Mouse (Mus musculus): ENCODE measurements around the gene Fastkd1. TPM values are rescaled to one million over a fixed set of nuclear protein-coding genes. Genes with fewer than 3 reads are reported as not detected.
"Not testable (repeated sequence)": the region's sequence is repeated elsewhere in the genome, so short reads cannot be mapped to it uniquely, and the experiment has no call there.

The Fastkd1 gene
- total and polyA plus RNA-seq, 3 experiments = 9.8 to 15.7 TPM; not detected in 1

DNA sequence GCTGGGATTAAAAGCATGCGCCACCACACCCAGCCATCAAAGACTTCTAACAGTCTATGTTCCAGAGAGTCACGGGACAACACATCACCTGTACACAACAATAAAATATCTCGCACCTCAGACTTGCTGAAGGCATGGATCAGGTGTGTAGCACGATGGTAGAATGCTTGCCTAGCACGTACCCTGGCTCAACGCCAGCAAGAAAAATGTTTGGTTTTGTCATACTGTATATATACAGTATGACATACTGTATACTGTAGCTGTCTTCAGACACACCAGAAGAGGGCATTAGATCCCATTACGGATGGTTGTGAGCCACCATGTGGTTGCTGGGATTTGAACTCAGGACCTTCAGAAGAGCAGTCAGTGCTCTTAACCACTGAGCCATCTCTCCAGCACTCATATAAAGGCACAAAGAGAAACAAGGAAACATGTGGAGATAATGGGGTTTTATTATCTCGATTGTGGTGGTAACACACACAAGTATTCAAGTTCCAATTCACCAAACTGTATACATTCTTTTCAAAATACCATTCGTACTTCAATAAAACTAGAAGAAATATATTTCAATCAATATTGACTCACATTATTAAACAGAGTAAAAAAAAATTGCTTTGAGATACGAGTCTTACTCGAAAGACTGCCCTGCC is 68.2 kb downstream of the Fastkd1 start:
- H3K4me1 ChIP-seq (ENCODE audit: control insufficient read depth in 1 of 2, insufficient read depth in 2 of 2, low read length in 2 of 2) = peaks cover 0 to 4% of the 10 kb centered on the region in 2 experiments; a peak in 2 of 4 replicates
- no peaks in the 10 kb centered on the region for H3K27me3 ChIP-seq (ENCODE audit: control insufficient read depth in 1 of 2, insufficient read depth in 2 of 2, low read length in 2 of 2)
- TF ChIP-seq SMC3 (IDR thresholded peaks at IDR 0.05; ENCODE audit: low read depth, low read length) = no peak
- no peak for TF ChIP-seq CTCF (IDR thresholded peaks at IDR 0.05 in 2 of 3, conservative IDR thresholded peaks at IDR 0.05 in 1 of 3; ENCODE audit: control insufficient read depth in 1 of 3, insufficient read depth in 1 of 3, low read depth in 2 of 3, low read length in 3 of 3, poor library complexity in 1 of 3, severe bottlenecking in 1 of 3)
- TF ChIP-seq BHLHE40 (IDR thresholded peaks at IDR 0.05; ENCODE audit: borderline replicate concordance, low read depth, low read length) = no peak
- TF ChIP-seq GABPA (IDR thresholded peaks at IDR 0.05; ENCODE audit: low read depth, low read length) = no peak
- no peak for TF ChIP-seq ZNF384 (IDR thresholded peaks at IDR 0.05; ENCODE audit: low read depth, low read length)
- peak; percentile 40; the same call in 1 of the 2 replicates for TF ChIP-seq ELF1 (IDR thresholded peaks at IDR 0.05; ENCODE audit: low read depth, low read length)
- peak; percentile 58; the same call in 1 of the 2 replicates for TF ChIP-seq MAFK (IDR thresholded peaks at IDR 0.05; ENCODE audit: borderline replicate concordance, low read depth, low read length)
- TF ChIP-seq MAZ (IDR thresholded peaks at IDR 0.05; ENCODE audit: low read depth, low read length) = no peak
- TF ChIP-seq POLR2A (IDR thresholded peaks at IDR 0.05; ENCODE audit: control insufficient read depth in 1 of 2, insufficient read depth in 1 of 2, low read depth in 1 of 2, low read length in 2 of 2, poor library complexity in 1 of 2) = no peak
- peak; percentile 93 for TF ChIP-seq TBP (IDR thresholded peaks at IDR 0.05; ENCODE audit: low read depth, low read length)
- peak; percentile 52; the same call in 1 of the 2 replicates for TF ChIP-seq GATA1 (IDR thresholded peaks at IDR 0.05; ENCODE audit: low read depth, low read length)
- no peak for TF ChIP-seq RAD21 (IDR thresholded peaks at IDR 0.05; ENCODE audit: low read depth, low read length)
- H3K9ac ChIP-seq (ENCODE audit: control insufficient read depth, low read depth, low read length, poor library complexity, severe bottlenecking) = no peak overlapping the region
- no peaks in the 10 kb centered on the region for H3K9me3 ChIP-seq (replicated peaks; ENCODE audit: insufficient read depth, low read length)
- H3K27ac ChIP-seq (ENCODE audit: control insufficient read depth, low read depth, low read length) = no peak overlapping the region
- no peaks in the 10 kb centered on the region; a peak in 1 of 4 replicates for H3K36me3 ChIP-seq (ENCODE audit: control insufficient read depth in 1 of 2, insufficient read depth in 2 of 2, low read length in 2 of 2)
- peak overlapping the region in 1 of 2 experiments; percentile 33; a peak in 1 of 4 replicates for H3K4me3 ChIP-seq (ENCODE audit: control insufficient read depth in 1 of 2, insufficient read depth in 1 of 2, low read depth in 2 of 2, low read length in 2 of 2)
- DNase-seq (ENCODE audit: low read depth, low spot score) = peak; percentile 61
- no peaks in the 10 kb centered on the region; the same call in 1 of the 2 replicates for H3K79me2 ChIP-seq (ENCODE audit: control insufficient read depth, insufficient read depth, low read length, poor library complexity)

DNA sequence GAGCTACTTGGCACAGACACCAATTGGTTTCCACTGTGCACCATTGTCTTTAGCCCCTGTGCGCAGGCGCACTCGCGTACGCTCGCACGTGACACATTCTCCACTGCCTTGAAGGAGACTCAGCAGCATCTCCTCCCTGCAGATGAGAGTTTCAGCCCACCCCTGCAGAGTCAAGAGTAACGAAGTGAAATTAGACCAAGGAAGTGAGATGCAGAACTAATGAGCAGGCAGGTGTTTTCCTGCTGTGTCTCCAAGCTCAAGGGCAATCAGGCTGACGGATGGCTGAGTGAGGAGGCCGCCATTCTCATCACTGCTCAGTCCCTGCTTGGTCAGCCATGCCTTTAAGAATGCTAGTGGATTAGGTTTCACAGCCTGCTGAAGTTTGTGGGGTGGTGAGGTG is 73.2 kb downstream of the Fastkd1 start:
- DNase-seq (ENCODE audit: low read depth, low spot score) = no peak
- TF ChIP-seq MYB (IDR thresholded peaks at IDR 0.05; ENCODE audit: low read depth, low read length) = no peak
- Histone ChIP-seq H3K4me1 (ENCODE audit: control insufficient read depth in 1 of 2, insufficient read depth in 2 of 2, low read length in 2 of 2) (no peaks in the 10 kb centered on the region), H3K4me3 (ENCODE audit: control insufficient read depth in 1 of 2, insufficient read depth in 1 of 2, low read depth in 2 of 2, low read length in 2 of 2) (no peak overlapping the region), H3K9ac (ENCODE audit: control insufficient read depth, low read depth, low read length, poor library complexity, severe bottlenecking) (no peak overlapping the region), H3K9me3 (replicated peaks; ENCODE audit: insufficient read depth, low read length) (no peaks in the 10 kb centered on the region), H3K36me3 (ENCODE audit: control insufficient read depth in 1 of 2, insufficient read depth in 2 of 2, low read length in 2 of 2) (no peaks in the 10 kb centered on the region), H3K27me3 (ENCODE audit: control insufficient read depth in 1 of 2, insufficient read depth in 2 of 2, low read length in 2 of 2) (no peaks in the 10 kb centered on the region), H3K79me2 (ENCODE audit: control insufficient read depth, insufficient read depth, low read length, poor library complexity) (no peaks in the 10 kb centered on the region), H3K27ac (ENCODE audit: control insufficient read depth, low read depth, low read length) (no peak overlapping the region)

DNA sequence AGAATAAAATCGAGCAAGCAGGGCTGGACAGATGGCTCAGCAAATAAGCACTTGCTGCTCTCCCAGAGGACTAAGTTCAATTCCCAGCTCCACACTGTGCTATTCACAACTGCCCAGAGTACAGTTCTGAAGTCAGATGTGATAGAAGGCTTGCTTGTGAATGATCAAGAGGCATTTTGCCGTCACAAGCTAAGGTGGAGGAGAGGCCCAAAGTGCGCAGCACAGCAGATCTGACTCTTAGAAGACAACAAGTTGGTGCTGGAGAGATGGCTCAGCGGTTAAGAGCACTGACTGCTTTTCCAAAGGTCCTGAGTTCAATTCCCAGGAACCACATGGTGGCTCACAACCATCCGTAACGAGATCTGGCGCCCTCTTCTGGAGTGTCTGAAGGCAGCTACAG is 75.3 kb downstream of the Fastkd1 start:
- not testable (repeated sequence) for H3K9ac ChIP-seq (ENCODE audit: control insufficient read depth, low read depth, low read length, poor library complexity, severe bottlenecking)

More for the DNA sequence above, 75.3 kb downstream of the Fastkd1 start:
- not testable (repeated sequence) for H3K4me3 ChIP-seq (ENCODE audit: control insufficient read depth in 1 of 2, insufficient read depth in 1 of 2, low read depth in 2 of 2, low read length in 2 of 2); H3K27me3 ChIP-seq (ENCODE audit: control insufficient read depth in 1 of 2, insufficient read depth in 2 of 2, low read length in 2 of 2); H3K27ac ChIP-seq (ENCODE audit: control insufficient read depth, low read depth, low read length); H3K9me3 ChIP-seq (replicated peaks; ENCODE audit: insufficient read depth, low read length); H3K4me1 ChIP-seq (ENCODE audit: control insufficient read depth in 1 of 2, insufficient read depth in 2 of 2, low read length in 2 of 2); H3K36me3 ChIP-seq (ENCODE audit: control insufficient read depth in 1 of 2, insufficient read depth in 2 of 2, low read length in 2 of 2); DNase-seq (ENCODE audit: low read depth, low spot score); H3K79me2 ChIP-seq (ENCODE audit: control insufficient read depth, insufficient read depth, low read length, poor library complexity)
- TF ChIP-seq TBP (IDR thresholded peaks at IDR 0.05; ENCODE audit: low read depth, low read length) = peak; percentile 50; the same call in 1 of the 2 replicates

Other genes starting within 250 kb of the Fastkd1 start
- gene Lrp2, start 127.5 kb downstream of the Fastkd1 start, total RNA-seq (2012; rRNA removed) = not detected in 2 replicates
- under 1 TPM in 1 of 2 experiments, not detected in 1; 0.01 TPM for gene Lrp2, start 127.5 kb downstream of the Fastkd1 start, polyA plus RNA-seq (2012; ENCODE audit: insufficient read depth in 1 of 2, insufficient read length in 2 of 2, low read depth in 1 of 2, low replicate concordance in 2 of 2, missing spikeins in 1 of 2)
- 5.7 and 6.3 TPM in 2 replicates for gene Bbs5, start 66.3 kb downstream of the Fastkd1 start, total RNA-seq (2012; rRNA removed)
- 1 to 10 TPM in 1 of 2 experiments, not detected in 1; 5.4 TPM for gene Bbs5, start 66.3 kb downstream of the Fastkd1 start, polyA plus RNA-seq (2012; ENCODE audit: insufficient read depth in 1 of 2, insufficient read length in 2 of 2, low read depth in 1 of 2, low replicate concordance in 2 of 2, missing spikeins in 1 of 2)
- 0.10 and 0.12 TPM in 2 replicates for gene Klhl41, start 43.4 kb downstream of the Fastkd1 start, total RNA-seq (2012; rRNA removed)
- under 1 TPM in 1 of 2 experiments, not detected in 1; 0.04 TPM for gene Klhl41, start 43.4 kb downstream of the Fastkd1 start, polyA plus RNA-seq (2012; ENCODE audit: insufficient read depth in 1 of 2, insufficient read length in 2 of 2, low read depth in 1 of 2, low replicate concordance in 2 of 2, missing spikeins in 1 of 2)
- gene Ppig, start 9.0 kb upstream of the Fastkd1 start, total RNA-seq (2012; rRNA removed) = 12.5 and 13.5 TPM in 2 replicates
- gene Ppig, start 9.0 kb upstream of the Fastkd1 start, polyA plus RNA-seq (2012; ENCODE audit: insufficient read depth in 1 of 2, insufficient read length in 2 of 2, low read depth in 1 of 2, low replicate concordance in 2 of 2, missing spikeins in 1 of 2) = 100 to 1,000 TPM; 115 to 132 TPM
- 0.85 and 1.1 TPM in 2 replicates for gene Ccdc173, start 76.1 kb upstream of the Fastkd1 start, total RNA-seq (2012; rRNA removed)
- 1 to 10 TPM in 1 of 2 experiments, not detected in 1; 1.9 TPM for gene Ccdc173, start 76.1 kb upstream of the Fastkd1 start, polyA plus RNA-seq (2012; ENCODE audit: insufficient read depth in 1 of 2, insufficient read length in 2 of 2, low read depth in 1 of 2, low replicate concordance in 2 of 2, missing spikeins in 1 of 2)
- 11.8 and 13.2 TPM in 2 replicates for gene Phospho2, start 76.1 kb upstream of the Fastkd1 start, total RNA-seq (2012; rRNA removed)
- 10 to 100 TPM in 1 of 2 experiments, not detected in 1; 13.2 TPM for gene Phospho2, start 76.1 kb upstream of the Fastkd1 start, polyA plus RNA-seq (2012; ENCODE audit: insufficient read depth in 1 of 2, insufficient read length in 2 of 2, low read depth in 1 of 2, low replicate concordance in 2 of 2, missing spikeins in 1 of 2)
- 24.8 and 27.6 TPM in 2 replicates for gene Klhl23, start 108.4 kb upstream of the Fastkd1 start, total RNA-seq (2012; rRNA removed)
- gene Klhl23, start 108.4 kb upstream of the Fastkd1 start, polyA plus RNA-seq (2012; ENCODE audit: insufficient read depth in 1 of 2, insufficient read length in 2 of 2, low read depth in 1 of 2, low replicate concordance in 2 of 2, missing spikeins in 1 of 2) = 100 to 1,000 TPM in 1 of 2 experiments, 10 to 100 TPM in 1; 31.4 to 238 TPM
- 219 and 221 TPM in 2 replicates for gene Ssb, start 148.0 kb upstream of the Fastkd1 start, total RNA-seq (2012; rRNA removed)
- 1,000 to 10,000 TPM in 1 of 2 experiments, 100 to 1,000 TPM in 1; 357 to 1,377 TPM for gene Ssb, start 148.0 kb upstream of the Fastkd1 start, polyA plus RNA-seq (2012; ENCODE audit: insufficient read depth in 1 of 2, insufficient read length in 2 of 2, low read depth in 1 of 2, low replicate concordance in 2 of 2, missing spikeins in 1 of 2)
- 27.5 and 32.3 TPM in 2 replicates for gene Mettl5, start 172.1 kb upstream of the Fastkd1 start, total RNA-seq (2012; rRNA removed)
- gene Mettl5, start 172.1 kb upstream of the Fastkd1 start, polyA plus RNA-seq (2012; ENCODE audit: insufficient read depth in 1 of 2, insufficient read length in 2 of 2, low read depth in 1 of 2, low replicate concordance in 2 of 2, missing spikeins in 1 of 2) = 10 to 100 TPM in 1 of 2 experiments, not detected in 1; 29.2 TPM
- gene Ubr3, start 183.7 kb upstream of the Fastkd1 start, total RNA-seq (2012; rRNA removed) = 10.1 and 13.5 TPM in 2 replicates
- 100 to 1,000 TPM in 1 of 2 experiments, 10 to 100 TPM in 1; 25.3 to 188 TPM for gene Ubr3, start 183.7 kb upstream of the Fastkd1 start, polyA plus RNA-seq (2012; ENCODE audit: insufficient read depth in 1 of 2, insufficient read length in 2 of 2, low read depth in 1 of 2, low replicate concordance in 2 of 2, missing spikeins in 1 of 2)

Data from MEL (cell line).